Comparison of ENCODE assay signal across 15 mouse cellular contexts in the genomic region with DNA sequence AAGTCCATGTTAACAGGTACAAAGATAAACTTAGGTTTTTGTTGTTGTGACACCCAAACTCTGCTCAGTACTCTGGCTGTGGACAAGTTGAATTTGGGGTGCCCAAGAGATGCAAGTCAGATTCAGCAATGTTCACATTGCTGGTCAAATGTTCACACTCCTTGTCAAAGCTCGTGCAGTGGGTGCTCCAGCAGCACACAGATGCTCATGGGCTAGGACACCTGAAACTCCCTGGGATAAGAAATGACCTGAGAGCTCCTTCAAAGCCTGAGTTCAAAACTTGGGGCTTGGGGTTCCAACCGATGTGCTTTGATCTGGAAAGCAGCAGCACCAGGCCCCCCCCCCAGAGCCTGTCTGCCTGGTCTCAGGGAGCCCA. TPM values are rescaled to one million over a fixed set of nuclear protein-coding genes. Genes with fewer than 3 reads are reported as not detected.
A peak's percentile ranks its signal among the peaks of the same experiment; 100 is the strongest.
DNase-seq lines count a peak whose midpoint lies in the region; ATAC-seq and TF ChIP-seq lines count a peak whose summit lies in the region.
"Had no signal": no experiment of that assay in that cellular context is flagged by ENCODE, and none has a peak within 500 bp of the region (broad histone marks: within the 10 kb centered on the region; RNA-seq: fewer than 3 reads in every experiment).

No protein-coding gene starts in this region.

- no peak for DNase-seq in hindbrain, embryonic 10.5 days (ENCODE audit: low spot score)
- DNase-seq in hindbrain, embryonic 14.5 days (ENCODE audit: low spot score) = no peak
- DNase-seq in embryonic facial prominence, embryonic 10.5 days (ENCODE audit: low spot score) = no peak
- DNase-seq in forebrain, embryonic 14.5 days (ENCODE audit: low spot score) = no peak
- no peak for DNase-seq in lung, postnatal 4 days
- no peak for DNase-seq in adrenal gland, postnatal 25 days
- no peak for DNase-seq in layer of hippocampus, adult 2 months (ENCODE audit: low spot score in 2 of 2)
- DNase-seq: B cell, adult 2 months; cerebellum, adult 8-10 months; gastrocnemius, adult 2 months; spleen, adult 18-20 months had no signal

- H3K36me3 ChIP-seq in hindbrain, embryonic 10.5 days = no peaks in the 10 kb centered on the region
- no peaks in the 10 kb centered on the region for H3K36me3 ChIP-seq in hindbrain, embryonic 14.5 days (replicated peaks; ENCODE audit: control insufficient read depth, insufficient read depth)
- H3K36me3 ChIP-seq in embryonic facial prominence, embryonic 10.5 days (replicated peaks) = no peaks in the 10 kb centered on the region
- H3K36me3 ChIP-seq in forebrain, embryonic 14.5 days (ENCODE audit: control insufficient read depth, insufficient read depth, low read length) = no peaks in the 10 kb centered on the region
- H3K36me3 ChIP-seq in limb, embryonic 15.5 days = no peaks in the 10 kb centered on the region
- H3K36me3 ChIP-seq: G1E had no signal

- peak overlapping the region; percentile 85 for H3K27ac ChIP-seq in hindbrain, embryonic 10.5 days
- no peak overlapping the region for H3K27ac ChIP-seq in hindbrain, embryonic 14.5 days
- H3K27ac ChIP-seq in embryonic facial prominence, embryonic 10.5 days (replicated peaks) = peak overlapping the region; percentile 91
- peak overlapping the region; percentile 76 for H3K27ac ChIP-seq in forebrain, embryonic 14.5 days (ENCODE audit: low read depth, low read length)
- peak overlapping the region; percentile 33; the same call in 1 of the 2 replicates for H3K27ac ChIP-seq in limb, embryonic 15.5 days
- H3K27ac ChIP-seq in layer of hippocampus, adult 2 months = no peak overlapping the region
- H3K27ac ChIP-seq: gastrocnemius, adult 2 months had no signal

- H3K4me3 ChIP-seq in hindbrain, embryonic 10.5 days = peak overlapping the region; percentile 6; the same call in 1 of the 2 replicates
- no peak overlapping the region for H3K4me3 ChIP-seq in hindbrain, embryonic 14.5 days (replicated peaks; ENCODE audit: low read length)
- peak overlapping the region; percentile 33 for H3K4me3 ChIP-seq in embryonic facial prominence, embryonic 10.5 days
- H3K4me3 ChIP-seq in forebrain, embryonic 14.5 days (ENCODE audit: low read depth, low read length) = no peak overlapping the region
- no peak overlapping the region for H3K4me3 ChIP-seq in limb, embryonic 15.5 days
- H3K4me3 ChIP-seq in layer of hippocampus, adult 2 months = no peak overlapping the region
- H3K4me3 ChIP-seq: gastrocnemius, adult 2 months had no signal

- TF ChIP-seq CTCF in layer of hippocampus, adult 2 months (conservative IDR thresholded peaks at IDR 0.05) = no peak

- H3K9me3 ChIP-seq in hindbrain, embryonic 10.5 days = no peaks in the 10 kb centered on the region
- H3K9me3 ChIP-seq in hindbrain, embryonic 14.5 days (ENCODE audit: control insufficient read depth, low read length) = no peaks in the 10 kb centered on the region
- no peaks in the 10 kb centered on the region for H3K9me3 ChIP-seq in embryonic facial prominence, embryonic 10.5 days
- no peaks in the 10 kb centered on the region for H3K9me3 ChIP-seq in forebrain, embryonic 14.5 days (replicated peaks; ENCODE audit: control insufficient read depth, low read length)
- H3K9me3 ChIP-seq in limb, embryonic 15.5 days = no peaks in the 10 kb centered on the region
- H3K9me3 ChIP-seq: G1E had no signal

- 28% methylated on average over 2 of the region's 2 CpGs for WGBS in hindbrain, embryonic 10.5 days
- 30% methylated on average over 2 of the region's 2 CpGs for WGBS in hindbrain, embryonic 14.5 days
- WGBS in embryonic facial prominence, embryonic 10.5 days = 35% methylated on average over 2 of the region's 2 CpGs
- WGBS in forebrain, embryonic 14.5 days = 7% methylated on average over 2 of the region's 2 CpGs
- WGBS in limb, embryonic 15.5 days = 35% methylated on average over 2 of the region's 2 CpGs

- no peak for ATAC-seq in hindbrain, embryonic 14.5 days (ENCODE audit: low FRiP score)
- no peak for ATAC-seq in forebrain, embryonic 14.5 days
- no peak for ATAC-seq in limb, embryonic 15.5 days (ENCODE audit: insufficient number of reproducible peaks, low FRiP score, low TSS enrichment, low read depth)
- ATAC-seq: inflammation-experienced regulatory T-cells, adult 6 months had no signal

- H3K4me1 ChIP-seq in hindbrain, embryonic 10.5 days (replicated peaks) = peaks cover 30% of the 10 kb centered on the region
- H3K4me1 ChIP-seq in hindbrain, embryonic 14.5 days (replicated peaks; ENCODE audit: control insufficient read depth, insufficient read depth, low read length) = peaks cover 19% of the 10 kb centered on the region
- peaks cover 61% of the 10 kb centered on the region for H3K4me1 ChIP-seq in embryonic facial prominence, embryonic 10.5 days
- peaks cover 19% of the 10 kb centered on the region for H3K4me1 ChIP-seq in forebrain, embryonic 14.5 days (ENCODE audit: control insufficient read depth, insufficient read depth, low read length)
- peaks cover 25% of the 10 kb centered on the region for H3K4me1 ChIP-seq in limb, embryonic 15.5 days

- H3K4me2 ChIP-seq in hindbrain, embryonic 14.5 days (replicated peaks) = no peak overlapping the region
- peak overlapping the region; percentile 3; the same call in 1 of the 2 replicates for H3K4me2 ChIP-seq in forebrain, embryonic 14.5 days (ENCODE audit: low read length)
- no peak overlapping the region for H3K4me2 ChIP-seq in limb, embryonic 15.5 days

- H3K9ac ChIP-seq in hindbrain, embryonic 14.5 days = no peak overlapping the region
- no peak overlapping the region for H3K9ac ChIP-seq in forebrain, embryonic 14.5 days (ENCODE audit: low read length)
- no peak overlapping the region for H3K9ac ChIP-seq in limb, embryonic 15.5 days

- no peaks in the 10 kb centered on the region for H3K27me3 ChIP-seq in hindbrain, embryonic 10.5 days (ENCODE audit: insufficient read depth, poor library complexity, severe bottlenecking)
- H3K27me3 ChIP-seq in hindbrain, embryonic 14.5 days (ENCODE audit: control insufficient read depth, insufficient read depth, low read length) = no peaks in the 10 kb centered on the region
- no peaks in the 10 kb centered on the region for H3K27me3 ChIP-seq in embryonic facial prominence, embryonic 10.5 days (replicated peaks; ENCODE audit: low read depth, poor library complexity, severe bottlenecking)
- H3K27me3 ChIP-seq in forebrain, embryonic 14.5 days (replicated peaks; ENCODE audit: control insufficient read depth, insufficient read depth, low read length) = no peaks in the 10 kb centered on the region
- no peaks in the 10 kb centered on the region for H3K27me3 ChIP-seq in limb, embryonic 15.5 days

RNA-seq across cellular contexts. Expression of a gene that starts 24.8 kb away (rescaled TPM):
- 45.9 and 56.0 TPM in 2 replicates for polyA plus RNA-seq in hindbrain, embryonic 10.5 days (2016; fragmentation: Nextera tagmentation; extraction: Ambion mirVana)
- polyA plus RNA-seq in hindbrain, embryonic 14.5 days (2014; fragmentation: Nextera tagmentation; extraction: Ambion mirVana) = 32.6 and 34.9 TPM in 2 replicates
- 39.7 and 40.1 TPM in 2 replicates for polyA plus RNA-seq in embryonic facial prominence, embryonic 10.5 days (2016; fragmentation: Nextera tagmentation; extraction: Ambion mirVana)
- 26.9 and 28.9 TPM in 2 replicates for polyA plus RNA-seq in forebrain, embryonic 14.5 days (2014; fragmentation: Nextera tagmentation; extraction: Ambion mirVana)
- 125 and 133 TPM in 2 replicates for polyA plus RNA-seq in limb, embryonic 15.5 days (2015; fragmentation: Nextera tagmentation; extraction: Ambion mirVana)
- 7.3 and 8.7 TPM in 2 replicates for total RNA-seq in adrenal gland, postnatal 25 days (2021)
- 1 to 10 TPM; 4.8 to 5.1 TPM for total RNA-seq in layer of hippocampus, adult 2 months (2021)
- polyA plus RNA-seq: G1E had no signal

RNA-seq across cellular contexts. Expression of a gene that starts 27.7 kb away (rescaled TPM):
- polyA plus RNA-seq in hindbrain, embryonic 10.5 days (2016; fragmentation: Nextera tagmentation; extraction: Ambion mirVana) = 62.4 and 81.0 TPM in 2 replicates
- 37.7 and 54.8 TPM in 2 replicates for polyA plus RNA-seq in hindbrain, embryonic 14.5 days (2014; fragmentation: Nextera tagmentation; extraction: Ambion mirVana)
- polyA plus RNA-seq in embryonic facial prominence, embryonic 10.5 days (2016; fragmentation: Nextera tagmentation; extraction: Ambion mirVana) = 103 and 106 TPM in 2 replicates
- 40.7 and 46.4 TPM in 2 replicates for polyA plus RNA-seq in forebrain, embryonic 14.5 days (2014; fragmentation: Nextera tagmentation; extraction: Ambion mirVana)
- polyA plus RNA-seq in limb, embryonic 15.5 days (2015; fragmentation: Nextera tagmentation; extraction: Ambion mirVana) = 50.8 and 64.5 TPM in 2 replicates
- total RNA-seq in adrenal gland, postnatal 25 days (2021) = 48.8 and 52.5 TPM in 2 replicates
- 10 to 100 TPM; 37.7 to 44.4 TPM for total RNA-seq in layer of hippocampus, adult 2 months (2021)

RNA-seq across cellular contexts. Expression of a gene that starts 48.4 kb away (rescaled TPM):
- 1.1 and 2.4 TPM in 2 replicates for polyA plus RNA-seq in hindbrain, embryonic 10.5 days (2016; fragmentation: Nextera tagmentation; extraction: Ambion mirVana)
- 5.5 and 7.6 TPM in 2 replicates for polyA plus RNA-seq in hindbrain, embryonic 14.5 days (2014; fragmentation: Nextera tagmentation; extraction: Ambion mirVana)
- polyA plus RNA-seq in embryonic facial prominence, embryonic 10.5 days (2016; fragmentation: Nextera tagmentation; extraction: Ambion mirVana) = 4.0 and 5.6 TPM in 2 replicates
- 2.7 and 3.6 TPM in 2 replicates for polyA plus RNA-seq in forebrain, embryonic 14.5 days (2014; fragmentation: Nextera tagmentation; extraction: Ambion mirVana)
- polyA plus RNA-seq in limb, embryonic 15.5 days (2015; fragmentation: Nextera tagmentation; extraction: Ambion mirVana) = 1.8 and 1.9 TPM in 2 replicates
- 4.1 and 4.5 TPM in 2 replicates for total RNA-seq in adrenal gland, postnatal 25 days (2021)
- not detected for total RNA-seq in layer of hippocampus, adult 2 months (2021)
- total RNA-seq: G1E; gastrocnemius, adult 2 months; left cerebral cortex, postnatal 10 days had no signal
- polyA plus RNA-seq: G1E; inflammation-experienced regulatory T-cells, adult 6 months had no signal

Comparison
In these comparisons a context has a peak if more than half of its experiments do, and no peak if none do; other contexts are left out.
1. H3K27ac ChIP-seq: peak in hindbrain, embryonic 10.5 days (single experiment), embryonic facial prominence, embryonic 10.5 days (single experiment), forebrain, embryonic 14.5 days (single experiment) and limb, embryonic 15.5 days (single experiment); none in hindbrain, embryonic 14.5 days (single experiment) and layer of hippocampus, adult 2 months (single experiment).
2. H3K4me3 ChIP-seq: peak in hindbrain, embryonic 10.5 days (single experiment) and embryonic facial prominence, embryonic 10.5 days (single experiment); none in hindbrain, embryonic 14.5 days (single experiment), forebrain, embryonic 14.5 days (single experiment), limb, embryonic 15.5 days (single experiment) and layer of hippocampus, adult 2 months (single experiment).